Comparison of ENCODE assay signal across 8 mouse cellular contexts in genomic region chr10:127120301-127121065, GRCm38 (mm10). TPM values are rescaled to one million over a fixed set of nuclear protein-coding genes. Genes with fewer than 3 reads are reported as not detected.
A peak's percentile ranks its signal among the peaks of the same experiment; 100 is the strongest.
DNase-seq lines count a peak whose midpoint lies in the region; ATAC-seq lines count a peak whose summit lies in the region.

No protein-coding gene starts in this region.

- peaks cover 25% of the 10 kb centered on the region for H3K4me1 ChIP-seq in forebrain, embryonic 16.5 days (replicated peaks; ENCODE audit: control insufficient read depth, insufficient read depth, low read length)
- peaks cover 22% of the 10 kb centered on the region for H3K4me1 ChIP-seq in limb, embryonic 15.5 days
- H3K4me1 ChIP-seq in stomach, embryonic 15.5 days = peaks cover 6% of the 10 kb centered on the region; the same call in 1 of the 2 replicates

- peak; percentile 56 for DNase-seq in cerebellum, adult 9-10 months
- no peak for DNase-seq in cerebellum, adult 11 months
- DNase-seq in right cerebral cortex, postnatal 14 days = peak; percentile 11
- DNase-seq in right cerebral cortex, postnatal 25 days = no peak

- no peaks in the 10 kb centered on the region for H3K27me3 ChIP-seq in forebrain, embryonic 16.5 days (replicated peaks; ENCODE audit: control insufficient read depth, insufficient read depth, low read length)
- H3K27me3 ChIP-seq in limb, embryonic 15.5 days = no peaks in the 10 kb centered on the region
- H3K27me3 ChIP-seq in stomach, embryonic 15.5 days (replicated peaks) = no peaks in the 10 kb centered on the region

- peak; percentile 27 for ATAC-seq in forebrain, embryonic 16.5 days
- ATAC-seq in limb, embryonic 15.5 days (ENCODE audit: insufficient number of reproducible peaks, low FRiP score, low TSS enrichment, low read depth) = no peak
- peak; percentile 11; the same call in 1 of the 2 replicates for ATAC-seq in stomach, embryonic 15.5 days (ENCODE audit: insufficient read depth, low FRiP score, low read depth)
- ATAC-seq in monocyte, adult 5-6 weeks (replicated peaks; ENCODE audit: insufficient number of reproducible peaks, low FRiP score, low TSS enrichment, poor library complexity, severe bottlenecking) = no peak

- 2% methylated on average over 34 of the region's 34 CpGs for WGBS in forebrain, embryonic 16.5 days
- WGBS in limb, embryonic 15.5 days = 3% methylated on average over 34 of the region's 34 CpGs
- WGBS in stomach, embryonic 15.5 days = 4% methylated on average over 34 of the region's 34 CpGs

- H3K4me3 ChIP-seq in forebrain, embryonic 16.5 days (replicated peaks; ENCODE audit: low read length) = peak overlapping the region; percentile 84
- peak overlapping the region; percentile 95 for H3K4me3 ChIP-seq in limb, embryonic 15.5 days
- peak overlapping the region; percentile 96 for H3K4me3 ChIP-seq in stomach, embryonic 15.5 days (replicated peaks)

- H3K9me3 ChIP-seq in forebrain, embryonic 16.5 days (ENCODE audit: control insufficient read depth, low read length) = no peaks in the 10 kb centered on the region
- H3K9me3 ChIP-seq in limb, embryonic 15.5 days = no peaks in the 10 kb centered on the region
- no peaks in the 10 kb centered on the region for H3K9me3 ChIP-seq in stomach, embryonic 15.5 days

- H3K36me3 ChIP-seq in forebrain, embryonic 16.5 days (ENCODE audit: control insufficient read depth, insufficient read depth) = peaks cover 13% of the 10 kb centered on the region
- H3K36me3 ChIP-seq in limb, embryonic 15.5 days = peaks cover 37% of the 10 kb centered on the region
- peaks cover 21% of the 10 kb centered on the region for H3K36me3 ChIP-seq in stomach, embryonic 15.5 days

- H3K27ac ChIP-seq in forebrain, embryonic 16.5 days (ENCODE audit: low read length) = no peak overlapping the region
- no peak overlapping the region for H3K27ac ChIP-seq in limb, embryonic 15.5 days
- no peak overlapping the region for H3K27ac ChIP-seq in stomach, embryonic 15.5 days

- H3K4me2 ChIP-seq in forebrain, embryonic 16.5 days (ENCODE audit: low read length) = peak overlapping the region; percentile 91
- H3K4me2 ChIP-seq in limb, embryonic 15.5 days = peak overlapping the region; percentile 97
- H3K4me2 ChIP-seq in stomach, embryonic 15.5 days = peak overlapping the region; percentile 95

- H3K9ac ChIP-seq in forebrain, embryonic 16.5 days (replicated peaks; ENCODE audit: low read depth, low read length) = peak overlapping the region; percentile 83
- peak overlapping the region; percentile 82 for H3K9ac ChIP-seq in limb, embryonic 15.5 days
- peak overlapping the region; percentile 77 for H3K9ac ChIP-seq in stomach, embryonic 15.5 days

RNA-seq across cellular contexts. Expression of gene Os9, which starts 0.4 kb away (rescaled TPM):
- polyA plus RNA-seq in forebrain, embryonic 16.5 days (2015; fragmentation: Nextera tagmentation; extraction: Ambion mirVana) = 125 and 126 TPM in 2 replicates
- 103 and 110 TPM in 2 replicates for polyA plus RNA-seq in limb, embryonic 15.5 days (2015; fragmentation: Nextera tagmentation; extraction: Ambion mirVana)
- 100 and 108 TPM in 2 replicates for polyA plus RNA-seq in stomach, embryonic 15.5 days (2015; fragmentation: Nextera tagmentation; extraction: Ambion mirVana)
- 253 to 285 TPM (median 262 TPM) in 3 replicates for total RNA-seq in monocyte, adult 5-6 weeks (2017)

RNA-seq across cellular contexts. Expression of gene B4galnt1, which starts 44.5 kb away (rescaled TPM):
- polyA plus RNA-seq in forebrain, embryonic 16.5 days (2015; fragmentation: Nextera tagmentation; extraction: Ambion mirVana) = 41.5 and 45.8 TPM in 2 replicates
- 12.3 and 12.4 TPM in 2 replicates for polyA plus RNA-seq in limb, embryonic 15.5 days (2015; fragmentation: Nextera tagmentation; extraction: Ambion mirVana)
- polyA plus RNA-seq in stomach, embryonic 15.5 days (2015; fragmentation: Nextera tagmentation; extraction: Ambion mirVana) = 29.4 and 31.4 TPM in 2 replicates
- total RNA-seq in monocyte, adult 5-6 weeks (2017) = 166 to 275 TPM (median 211 TPM) in 3 replicates

RNA-seq across cellular contexts. Expression of gene Agap2, which starts 45.4 kb away (rescaled TPM):
- 2.2 and 4.7 TPM in 2 replicates for polyA plus RNA-seq in forebrain, embryonic 16.5 days (2015; fragmentation: Nextera tagmentation; extraction: Ambion mirVana)
- 0.10 and 0.72 TPM in 2 replicates for polyA plus RNA-seq in limb, embryonic 15.5 days (2015; fragmentation: Nextera tagmentation; extraction: Ambion mirVana)
- polyA plus RNA-seq in stomach, embryonic 15.5 days (2015; fragmentation: Nextera tagmentation; extraction: Ambion mirVana) = 0.28 and 0.67 TPM in 2 replicates
- 31.1 to 112 TPM (median 48.9 TPM) in 3 replicates for total RNA-seq in monocyte, adult 5-6 weeks (2017)

RNA-seq across cellular contexts. Expression of gene Tspan31, which starts 50.4 kb away (rescaled TPM):
- polyA plus RNA-seq in forebrain, embryonic 16.5 days (2015; fragmentation: Nextera tagmentation; extraction: Ambion mirVana) = 119 and 120 TPM in 2 replicates
- 161 and 175 TPM in 2 replicates for polyA plus RNA-seq in limb, embryonic 15.5 days (2015; fragmentation: Nextera tagmentation; extraction: Ambion mirVana)
- 154 and 163 TPM in 2 replicates for polyA plus RNA-seq in stomach, embryonic 15.5 days (2015; fragmentation: Nextera tagmentation; extraction: Ambion mirVana)
- total RNA-seq in monocyte, adult 5-6 weeks (2017) = 38.1 to 49.9 TPM (median 47.0 TPM) in 3 replicates

RNA-seq across cellular contexts. Expression of gene Cdk4, which starts 57.1 kb away (rescaled TPM):
- 1,494 and 1,664 TPM in 2 replicates for polyA plus RNA-seq in forebrain, embryonic 16.5 days (2015; fragmentation: Nextera tagmentation; extraction: Ambion mirVana)
- 1,296 and 1,322 TPM in 2 replicates for polyA plus RNA-seq in limb, embryonic 15.5 days (2015; fragmentation: Nextera tagmentation; extraction: Ambion mirVana)
- 1,443 and 1,450 TPM in 2 replicates for polyA plus RNA-seq in stomach, embryonic 15.5 days (2015; fragmentation: Nextera tagmentation; extraction: Ambion mirVana)
- 23.3 to 49.4 TPM (median 23.9 TPM) in 3 replicates for total RNA-seq in monocyte, adult 5-6 weeks (2017)

Comparison
In these comparisons a context has a peak if more than half of its experiments do, and no peak if none do; other contexts are left out.
1. DNase-seq: peak in cerebellum, adult 9-10 months (single experiment) and right cerebral cortex, postnatal 14 days (single experiment); none in cerebellum, adult 11 months (single experiment) and right cerebral cortex, postnatal 25 days (single experiment).
2. ATAC-seq: peak in forebrain, embryonic 16.5 days (single experiment) and stomach, embryonic 15.5 days (single experiment); none in limb, embryonic 15.5 days (single experiment) and monocyte, adult 5-6 weeks (single experiment).
3. Peak in every context shown above with its lines, with median percentiles within 50 percentile points of each other: H3K4me2 ChIP-seq, H3K4me3 ChIP-seq and H3K9ac ChIP-seq.